Mouse (Mus musculus) layer of hippocampus, adult 8-10 months (tissue): ENCODE results near the gene Zfp985. TPM values are rescaled to one million over a fixed set of nuclear protein-coding genes. Genes with fewer than 3 reads are reported as not detected.
"Not testable (repeated sequence)": the region's sequence is repeated elsewhere in the genome, so short reads cannot be mapped to it uniquely, and the experiment has no call there.

Source experiments
- DNase-seq, 2 experiments: peaks; one replicate each; pipeline ENCODE4 v3.0.0; 2022; ENCODE audit warnings: low spot score in 2 of 2
- total RNA-seq, 4 experiments: library from RNA; stranded (reverse); gene quantifications; 2 replicates each; pipeline ENCODE4 v1.2.4; 2022

Zfp985 gene
- total RNA-seq, 4 experiments from 2014 or later, result 0.10 to 0.68 TPM; not detected in 2

- no peak for DNase-seq
Observed at GRCm38 (mm10) chr4:147603806-147604205, 50.7 kb downstream of the Zfp985 start.

GRCm38 (mm10) chr4:147605521-147605920 lies 52.4 kb downstream of the Zfp985 start:
- DNase-seq, result no peak

GRCm38 (mm10) chr4:147606511-147606910 lies 53.4 kb downstream of the Zfp985 start:
- DNase-seq, result not testable (repeated sequence)

GRCm38 (mm10) chr4:147633818-147634262 lies 80.8 kb downstream of the Zfp985 start:
- not testable (repeated sequence) for DNase-seq

Other genes starting within 250 kb of the Zfp985 start
- gene Zfp988, start 247.6 kb upstream of the Zfp985 start, total RNA-seq, result under 1 TPM in 3 of 4 experiments, not detected in 1; 0.12 to 0.43 (median 0.14) TPM
- not detected for gene Zfp978, start 192.0 kb upstream of the Zfp985 start, total RNA-seq
- gene Zfp982, start 60.9 kb upstream of the Zfp985 start, total RNA-seq, result 1 to 10 TPM; 1.4 to 3.6 (median 2.9) TPM
- under 1 TPM; 0.25 to 0.37 (median 0.32) TPM for gene Gm16503, start 13.1 kb upstream of the Zfp985 start, total RNA-seq
- gene Zfp979, start 89.2 kb downstream of the Zfp985 start, total RNA-seq, result under 1 TPM in 2 of 4 experiments, not detected in 2; 0.18 to 0.35 TPM
- gene Zfp534, start 149.3 kb downstream of the Zfp985 start, total RNA-seq, result not detected